Mouse (Mus musculus): ENCODE measurements at regions not wholly inside any gene's neighbourhood (a gene's known extent, or its start where the extent isn't known, plus 50 kb on each side); places are given as distances from the start of the nearest gene placed in this dataset.

DNA sequence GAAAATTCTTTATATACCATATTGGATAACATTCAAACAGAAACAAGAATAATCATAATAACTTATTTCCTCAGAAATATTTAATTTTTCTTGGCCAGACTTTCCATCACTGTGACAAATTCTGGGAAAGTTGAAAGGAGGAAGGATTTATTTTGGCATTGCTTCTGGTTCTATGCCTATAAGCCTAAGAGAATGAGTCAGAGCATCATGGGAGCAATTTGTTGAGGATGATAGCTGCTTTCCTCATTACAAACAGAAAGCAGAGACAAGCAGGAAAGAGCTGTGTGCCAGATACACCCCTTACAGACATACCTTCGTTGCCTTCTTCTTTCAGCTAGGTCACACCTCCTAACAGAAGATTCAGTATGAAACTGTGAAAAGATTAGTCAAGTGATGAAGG is 115.3 kb downstream of the Rgs21 start:
- no peak for TF ChIP-seq POLR2A (IDR thresholded peaks at IDR 0.05; ENCODE audit: insufficient read depth, low read depth, low read length)
- no peak for TF ChIP-seq CTCF (IDR thresholded peaks at IDR 0.05; ENCODE audit: insufficient read depth, low read depth, low read length)
- Histone ChIP-seq H3K27ac (ENCODE audit: insufficient read depth, low read depth, low read length) (no peak overlapping the region), H3K4me3 (ENCODE audit: insufficient read depth, low read depth, low read length) (no peak overlapping the region), H3K4me1 (ENCODE audit: control insufficient read depth, insufficient read depth, low read length) (no peaks in the 10 kb centered on the region)
- 56% methylated on average over 1 of the region's 1 CpGs for WGBS

DNA sequence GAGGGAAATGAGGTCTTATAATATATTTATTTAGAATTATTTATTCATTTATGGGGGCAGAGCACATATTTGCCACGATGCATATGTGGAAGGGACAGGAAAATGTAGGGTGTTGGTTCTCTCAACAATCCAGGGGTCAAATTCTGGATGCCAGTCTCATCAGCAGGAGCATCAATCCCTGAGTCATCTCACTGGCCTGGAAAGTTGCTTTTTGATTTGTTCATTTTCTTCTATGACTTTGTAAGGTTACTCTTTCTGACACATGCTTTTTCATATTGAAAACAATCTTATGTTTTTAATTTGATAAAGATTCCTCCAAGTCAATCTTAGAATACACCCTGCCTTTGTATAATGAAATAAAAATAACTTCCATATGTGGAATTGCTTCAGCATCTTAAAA is 115.7 kb downstream of the Rgs21 start:
- 83% methylated on average over 1 of the region's 1 CpGs for WGBS
- Histone ChIP-seq H3K4me1 (ENCODE audit: control insufficient read depth, insufficient read depth, low read length) (no peaks in the 10 kb centered on the region), H3K27ac (ENCODE audit: insufficient read depth, low read depth, low read length) (no peak overlapping the region), H3K4me3 (ENCODE audit: insufficient read depth, low read depth, low read length) (no peak overlapping the region)
- TF ChIP-seq POLR2A (IDR thresholded peaks at IDR 0.05; ENCODE audit: insufficient read depth, low read depth, low read length): no peak
- TF ChIP-seq CTCF (IDR thresholded peaks at IDR 0.05; ENCODE audit: insufficient read depth, low read depth, low read length): no peak

DNA sequence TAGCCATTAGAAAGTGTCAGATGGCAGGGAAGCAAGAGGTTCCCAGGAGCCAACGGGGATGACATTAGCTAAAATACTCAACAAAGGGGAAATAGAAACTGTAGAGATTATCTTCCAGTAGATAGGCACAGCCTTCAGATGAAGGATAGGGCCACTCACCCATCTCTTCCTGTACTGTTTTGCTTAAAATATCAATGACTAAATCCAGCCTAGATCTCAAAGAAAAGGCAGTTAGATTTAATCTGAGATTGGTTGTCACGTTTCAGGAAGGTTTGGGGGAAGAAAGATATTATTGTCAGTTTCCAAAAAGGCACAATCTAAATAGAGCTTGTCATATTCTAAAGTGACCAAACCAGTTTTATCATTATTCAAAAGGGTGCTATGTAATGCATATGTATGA is 130.8 kb downstream of the Rgs21 start:
- no peak overlapping the region for H3K27ac ChIP-seq (ENCODE audit: insufficient read depth, low read depth, low read length)
- no peaks in the 10 kb centered on the region for H3K4me1 ChIP-seq (ENCODE audit: control insufficient read depth, insufficient read depth, low read length)
- TF ChIP-seq CTCF (IDR thresholded peaks at IDR 0.05; ENCODE audit: insufficient read depth, low read depth, low read length): no peak
- no peak for TF ChIP-seq POLR2A (IDR thresholded peaks at IDR 0.05; ENCODE audit: insufficient read depth, low read depth, low read length)
- no peak overlapping the region for H3K4me3 ChIP-seq (ENCODE audit: insufficient read depth, low read depth, low read length)
- WGBS: 81% methylated on average over 2 of the region's 2 CpGs

DNA sequence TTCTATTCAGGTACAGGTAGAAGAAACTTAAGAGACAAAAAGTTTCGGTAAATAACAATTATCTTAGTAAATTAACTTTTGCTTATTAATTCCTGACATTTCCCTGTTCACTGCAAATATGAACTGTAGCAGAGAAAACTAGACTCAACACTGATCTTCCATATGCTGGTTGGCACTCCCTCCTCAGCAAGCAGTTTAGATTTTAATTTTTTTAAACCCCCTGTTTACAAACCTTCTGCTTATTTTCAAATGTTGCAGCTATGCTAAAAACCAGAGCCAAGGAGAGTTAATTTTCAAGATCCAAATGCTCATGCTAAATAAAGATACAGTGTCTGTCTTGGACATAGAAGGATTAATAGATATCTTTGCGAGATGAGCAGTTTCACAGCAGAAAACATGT is 134.7 kb downstream of the Rgs21 start:
- Histone ChIP-seq H3K4me3 (ENCODE audit: insufficient read depth, low read depth, low read length) (no peak overlapping the region), H3K27ac (ENCODE audit: insufficient read depth, low read depth, low read length) (no peak overlapping the region), H3K4me1 (ENCODE audit: control insufficient read depth, insufficient read depth, low read length) (no peaks in the 10 kb centered on the region)
- WGBS: 94% methylated on average over 2 of the region's 2 CpGs
- TF ChIP-seq POLR2A (IDR thresholded peaks at IDR 0.05; ENCODE audit: insufficient read depth, low read depth, low read length): no peak
- no peak for TF ChIP-seq CTCF (IDR thresholded peaks at IDR 0.05; ENCODE audit: insufficient read depth, low read depth, low read length)

DNA sequence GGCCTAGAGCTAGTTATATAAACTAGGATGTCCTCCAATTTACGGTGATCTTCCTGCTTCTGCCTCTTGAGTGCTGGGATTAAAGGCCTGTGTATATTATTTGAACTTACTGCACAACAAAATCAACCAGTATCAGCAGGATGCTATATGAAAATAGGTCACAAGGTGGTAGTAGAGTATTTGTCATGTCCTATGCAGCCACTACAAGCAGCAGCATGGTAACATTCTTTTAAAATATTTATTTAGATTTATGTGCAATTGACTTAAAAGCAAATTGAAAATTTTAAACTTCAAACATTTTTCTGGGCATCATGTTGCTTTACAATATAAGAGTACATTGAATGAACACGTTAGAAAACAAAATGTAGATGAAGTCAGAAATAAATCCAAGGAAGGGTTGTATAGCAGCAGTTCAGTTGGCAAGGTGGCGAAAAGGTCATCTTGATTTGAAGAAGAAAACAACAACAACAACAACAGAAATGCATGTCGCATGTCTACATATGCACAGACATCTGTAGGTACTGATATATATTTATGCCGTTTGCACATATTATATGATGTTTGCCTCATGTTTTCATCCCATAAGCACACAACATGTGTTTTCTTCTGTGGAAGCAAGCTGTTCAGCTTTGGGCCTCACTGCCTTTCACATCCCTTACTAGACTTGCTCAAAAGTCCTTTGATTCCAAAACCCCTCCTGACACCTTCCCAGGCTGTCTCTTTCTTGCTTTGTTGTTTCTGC is 135.8 kb downstream of the Rgs21 start:
- 81% methylated on average over 5 of the region's 5 CpGs for WGBS
- no peaks in the 10 kb centered on the region for H3K4me1 ChIP-seq (ENCODE audit: control insufficient read depth, insufficient read depth, low read length)
- no peak for TF ChIP-seq CTCF (IDR thresholded peaks at IDR 0.05; ENCODE audit: insufficient read depth, low read depth, low read length)
- H3K27ac ChIP-seq (ENCODE audit: insufficient read depth, low read depth, low read length): no peak overlapping the region
- no peak overlapping the region for H3K4me3 ChIP-seq (ENCODE audit: insufficient read depth, low read depth, low read length)

DNA sequence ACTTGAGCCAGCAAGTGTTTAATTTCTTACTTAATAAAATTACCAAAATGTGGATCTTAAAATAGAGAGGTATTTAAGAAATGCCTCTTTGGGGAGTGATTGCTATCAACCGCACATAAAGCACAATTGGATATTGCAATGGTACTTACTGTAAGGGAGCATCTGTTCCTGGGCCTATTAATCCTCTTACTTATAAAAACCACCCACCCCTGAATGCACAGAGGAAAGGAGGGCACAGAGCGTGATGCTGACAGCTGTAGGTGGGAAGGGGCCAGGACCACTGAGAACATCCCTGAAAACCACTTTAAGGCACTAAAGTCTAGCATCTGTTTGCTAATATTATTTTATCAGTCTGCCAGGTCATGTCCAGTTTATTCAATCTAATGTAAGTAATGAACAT is 146.1 kb downstream of the Rgs21 start:
- TF ChIP-seq CTCF (IDR thresholded peaks at IDR 0.05; ENCODE audit: insufficient read depth, low read depth, low read length) (no peak), POLR2A (IDR thresholded peaks at IDR 0.05; ENCODE audit: insufficient read depth, low read depth, low read length) (no peak)
- H3K4me3 ChIP-seq (ENCODE audit: insufficient read depth, low read depth, low read length): no peak overlapping the region
- H3K4me1 ChIP-seq (ENCODE audit: control insufficient read depth, insufficient read depth, low read length): no peaks in the 10 kb centered on the region
- H3K27ac ChIP-seq (ENCODE audit: insufficient read depth, low read depth, low read length): no peak overlapping the region
- 94% methylated on average over 2 of the region's 2 CpGs for WGBS

DNA sequence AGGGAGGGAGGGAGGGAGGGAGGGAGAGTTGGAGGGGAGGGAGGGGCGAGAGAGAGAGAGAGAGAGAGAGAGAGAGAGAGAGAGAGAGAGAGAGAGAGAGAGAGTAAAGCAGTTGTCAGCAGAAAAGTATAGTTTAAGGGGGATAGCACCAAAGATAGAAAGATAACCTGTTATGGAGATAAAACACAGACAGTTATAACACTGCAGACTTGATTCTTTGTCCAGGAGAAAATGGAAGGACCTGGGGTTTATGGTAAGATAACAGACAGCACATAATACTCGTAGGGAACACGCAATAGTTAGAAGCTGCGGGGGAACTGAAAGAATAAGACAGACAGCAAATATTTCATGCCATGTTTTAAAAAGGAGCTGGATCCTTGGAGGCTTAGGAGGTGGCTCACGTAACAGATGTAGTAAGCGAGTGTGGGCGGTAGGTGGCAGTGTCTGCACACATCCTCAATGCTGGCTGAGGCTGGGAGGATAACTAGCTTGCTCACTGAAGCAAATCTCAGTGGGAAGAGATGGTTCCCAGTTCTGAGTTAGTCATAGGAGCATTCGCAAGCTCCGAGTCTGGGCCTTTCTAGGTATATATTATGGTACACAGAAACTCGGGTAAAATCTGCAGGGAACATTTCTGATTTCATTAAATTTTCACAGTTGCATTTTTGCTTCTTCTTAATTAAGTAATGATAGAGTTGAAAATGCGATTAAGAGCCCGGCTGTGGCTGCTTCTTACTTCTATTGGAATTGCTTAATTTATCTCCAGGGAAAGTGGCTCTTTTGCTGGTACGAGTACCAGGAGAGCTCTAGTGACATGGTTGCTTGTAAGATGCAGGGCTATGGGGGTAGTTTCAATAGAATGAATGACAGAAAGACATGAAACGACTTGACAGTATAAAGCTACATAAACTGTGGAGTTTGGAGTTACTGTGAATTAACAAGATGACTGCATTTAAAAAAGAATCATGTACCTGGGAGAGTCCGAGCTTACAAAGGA is 157.6 kb upstream of the Rgs1 start:
- Histone ChIP-seq H3K4me1 (ENCODE audit: control insufficient read depth, insufficient read depth, low read length) (no peaks in the 10 kb centered on the region), H3K27ac (ENCODE audit: insufficient read depth, low read depth, low read length) (no peak overlapping the region), H3K4me3 (ENCODE audit: insufficient read depth, low read depth, low read length) (no peak overlapping the region)
- WGBS: 17% methylated on average over 14 of the region's 15 CpGs
- TF ChIP-seq POLR2A (IDR thresholded peaks at IDR 0.05; ENCODE audit: insufficient read depth, low read depth, low read length): no peak
- TF ChIP-seq CTCF (IDR thresholded peaks at IDR 0.05; ENCODE audit: insufficient read depth, low read depth, low read length): peak; percentile 38; the same call in 1 of the 2 replicates

DNA sequence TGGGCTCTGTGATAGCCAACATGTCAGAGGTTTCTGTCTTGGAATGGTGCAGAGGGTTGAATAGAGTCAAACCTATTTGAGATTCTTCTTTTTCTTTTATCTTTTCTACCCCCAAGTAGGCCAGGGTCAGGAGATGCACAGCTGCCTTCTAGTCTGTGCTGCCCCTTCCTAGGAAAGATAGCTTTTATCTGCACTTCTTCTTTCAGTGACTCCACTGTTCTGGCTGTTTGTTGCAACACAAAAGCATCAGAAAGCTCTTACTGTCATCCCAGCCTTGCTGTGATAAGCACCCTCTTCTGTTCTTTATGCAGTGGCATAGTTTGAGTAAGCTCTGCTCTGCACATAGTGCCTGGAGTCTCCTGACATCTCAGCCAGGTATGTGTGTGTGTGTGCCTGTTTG is 156.7 kb upstream of the Rgs1 start:
- Histone ChIP-seq H3K27ac (ENCODE audit: insufficient read depth, low read depth, low read length) (no peak overlapping the region), H3K4me1 (ENCODE audit: control insufficient read depth, insufficient read depth, low read length) (no peaks in the 10 kb centered on the region), H3K4me3 (ENCODE audit: insufficient read depth, low read depth, low read length) (no peak overlapping the region)
- TF ChIP-seq CTCF (IDR thresholded peaks at IDR 0.05; ENCODE audit: insufficient read depth, low read depth, low read length): no peak
- TF ChIP-seq POLR2A (IDR thresholded peaks at IDR 0.05; ENCODE audit: insufficient read depth, low read depth, low read length): no peak

DNA sequence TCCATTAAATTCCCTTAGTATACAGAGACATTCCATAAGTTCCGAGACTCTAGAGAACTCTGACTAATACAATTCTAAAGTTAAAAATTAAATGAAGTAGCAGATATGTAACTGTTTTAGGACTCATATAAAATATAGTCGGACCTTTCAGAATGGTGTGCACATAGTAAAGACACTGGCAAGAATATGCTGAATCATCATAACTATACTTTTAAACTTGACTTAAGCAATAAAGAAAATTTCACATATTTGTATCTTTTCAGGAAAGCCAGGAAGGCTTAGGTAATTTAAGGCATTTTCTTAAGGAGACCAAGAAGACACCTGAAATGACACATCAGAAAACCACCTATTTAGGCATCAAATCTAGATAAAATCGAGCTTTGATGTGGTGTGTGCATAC is 156.0 kb upstream of the Rgs1 start:
- Histone ChIP-seq H3K27ac (ENCODE audit: insufficient read depth, low read depth, low read length) (no peak overlapping the region), H3K4me1 (ENCODE audit: control insufficient read depth, insufficient read depth, low read length) (no peaks in the 10 kb centered on the region), H3K4me3 (ENCODE audit: insufficient read depth, low read depth, low read length) (no peak overlapping the region)
- 83% methylated on average over 3 of the region's 3 CpGs for WGBS
- no peak for TF ChIP-seq POLR2A (IDR thresholded peaks at IDR 0.05; ENCODE audit: insufficient read depth, low read depth, low read length)
- no peak for TF ChIP-seq CTCF (IDR thresholded peaks at IDR 0.05; ENCODE audit: insufficient read depth, low read depth, low read length)
